Mouse (Mus musculus) cerebellum, adult 2 months (tissue): ENCODE measurements around the gene Foxe1.

Experiments
- CTCF ChIP-seq: fragments of 200-500 bp; IDR thresholded peaks from 2 replicates; pipeline ENCODE4 v1.5.1; 2011; ENCODE audit warnings: low read depth, mild to moderate bottlenecking, control low read depth, low read length, moderate library complexity, borderline replicate concordance; ENCODE audit not compliant: insufficient read depth
- POLR2A ChIP-seq: fragments of 200-500 bp; IDR thresholded peaks from 2 replicates; pipeline ENCODE4 v1.6.1; 2011; ENCODE audit warnings: low read length, control low read depth, borderline replicate concordance; ENCODE audit not compliant: insufficient read depth

- TF ChIP-seq POLR2A (no peak), CTCF (no peak)
These were observed 1.8 kb downstream of the Foxe1 start for GRCm38 (mm10) chr4:46345056-46345772.
